Mouse (Mus musculus): ENCODE data around the gene Pmepa1. TPM values are rescaled to one million over a fixed set of nuclear protein-coding genes. Genes with fewer than 3 reads are reported as not detected.

The Pmepa1 gene
- total and polyA plus RNA-seq, 2 experiments from 2014 or later: 4.3 to 12.9 TPM

DNA sequence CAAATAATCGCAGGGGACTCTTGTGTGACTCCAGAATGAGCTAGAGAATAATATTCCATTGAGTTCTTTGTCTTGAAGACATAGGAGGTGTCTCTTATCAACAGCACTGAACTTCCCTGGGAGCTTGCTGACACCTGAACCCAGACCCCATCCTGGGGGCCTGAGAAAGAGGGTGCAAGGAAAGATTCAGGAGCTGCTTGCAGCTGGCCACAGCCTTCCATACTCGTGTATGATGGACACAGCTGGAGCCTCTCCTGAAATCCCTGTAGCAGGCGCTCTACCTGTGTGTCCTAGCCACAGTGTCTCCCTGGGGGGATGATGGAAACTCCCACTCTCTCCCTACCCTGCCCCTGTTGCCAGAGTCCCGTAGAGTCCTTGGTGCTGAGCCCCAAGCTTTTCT lies 64.1 kb downstream of the Pmepa1 start:
- Histone ChIP-seq H3K27me3 (ENCODE audit: control insufficient read depth, insufficient read depth, low read length) (no peaks in the 10 kb centered on the region), H3K36me3 (replicated peaks; ENCODE audit: control insufficient read depth, insufficient read depth, low read length) (no peaks in the 10 kb centered on the region), H3K4me3 (ENCODE audit: low read depth, low read length) (no peak overlapping the region), H3K9me3 (replicated peaks; ENCODE audit: control insufficient read depth, low read length) (0 out of 2 replicates have a peak, but pooled peaks cover 11% of the 10 kb centered on the region), H3K27ac (ENCODE audit: low read depth) (no peak overlapping the region), H3K4me1 (ENCODE audit: control insufficient read depth, insufficient read depth) (no peaks in the 10 kb centered on the region), H3K4me2 (ENCODE audit: low read depth, low read length) (no peak overlapping the region), H3K9ac (replicated peaks; ENCODE audit: low read depth, low read length) (no peak overlapping the region)
- 64% methylated on average over 4 of the region's 4 CpGs for WGBS
- no peak for DNase-seq (ENCODE audit: low spot score)
- no peak for ATAC-seq (ENCODE audit: insufficient read depth, low read depth)
- no peak for TF ChIP-seq EP300 (IDR thresholded peaks at IDR 0.05; ENCODE audit: low read depth)
- TF ChIP-seq CTCF (IDR thresholded peaks at IDR 0.05; ENCODE audit: low read depth): no peak

DNA sequence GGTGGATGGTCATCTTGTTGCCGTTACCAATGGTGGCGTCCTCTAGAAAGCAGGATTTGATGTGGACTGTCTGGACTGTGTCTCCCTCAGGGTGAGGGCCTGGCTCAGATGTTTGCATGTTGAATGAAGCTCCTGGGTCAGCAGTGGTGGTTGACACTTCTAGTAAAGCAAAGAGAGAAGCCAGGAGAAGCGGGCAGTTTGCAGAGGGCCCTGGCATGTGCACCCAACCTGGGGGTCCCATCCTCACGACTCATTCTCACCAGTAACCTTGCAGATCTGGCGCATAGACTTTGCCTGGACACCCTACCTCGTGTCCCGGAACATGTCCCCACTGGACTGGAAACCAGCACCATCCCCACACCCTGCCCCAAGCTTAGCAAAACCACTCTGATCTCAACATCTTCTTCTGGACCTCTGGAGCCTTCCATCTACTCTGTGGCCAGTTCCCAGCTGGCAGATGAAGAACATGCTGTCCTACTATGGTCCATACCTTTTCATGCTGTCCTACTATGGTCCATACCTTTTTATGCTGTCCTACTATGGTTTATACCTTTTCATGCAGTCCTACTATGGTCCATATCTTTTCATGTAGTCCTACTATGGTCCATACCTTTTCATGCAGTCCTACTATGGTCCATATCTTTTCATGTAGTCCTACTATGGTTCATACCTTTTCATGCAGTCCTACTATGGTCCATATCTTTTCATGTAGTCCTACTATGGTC lies 67.1 kb downstream of the Pmepa1 start:
- WGBS: 83% methylated on average over 7 of the region's 7 CpGs
- TF ChIP-seq CTCF (IDR thresholded peaks at IDR 0.05; ENCODE audit: low read depth): no peak
- DNase-seq (ENCODE audit: low spot score) (no peak), ATAC-seq (ENCODE audit: insufficient read depth, low read depth) (no peak)
- Histone ChIP-seq H3K9ac (replicated peaks; ENCODE audit: low read depth, low read length) (no peak overlapping the region), H3K4me1 (ENCODE audit: control insufficient read depth, insufficient read depth) (no peaks in the 10 kb centered on the region), H3K27ac (ENCODE audit: low read depth) (no peak overlapping the region), H3K27me3 (ENCODE audit: control insufficient read depth, insufficient read depth, low read length) (no peaks in the 10 kb centered on the region), H3K4me3 (ENCODE audit: low read depth, low read length) (no peak overlapping the region), H3K4me2 (ENCODE audit: low read depth, low read length) (no peak overlapping the region), H3K9me3 (replicated peaks; ENCODE audit: control insufficient read depth, low read length) (0 out of 2 replicates have a peak, but pooled peaks cover 4% of the 10 kb centered on the region), H3K36me3 (replicated peaks; ENCODE audit: control insufficient read depth, insufficient read depth, low read length) (no peaks in the 10 kb centered on the region)

DNA sequence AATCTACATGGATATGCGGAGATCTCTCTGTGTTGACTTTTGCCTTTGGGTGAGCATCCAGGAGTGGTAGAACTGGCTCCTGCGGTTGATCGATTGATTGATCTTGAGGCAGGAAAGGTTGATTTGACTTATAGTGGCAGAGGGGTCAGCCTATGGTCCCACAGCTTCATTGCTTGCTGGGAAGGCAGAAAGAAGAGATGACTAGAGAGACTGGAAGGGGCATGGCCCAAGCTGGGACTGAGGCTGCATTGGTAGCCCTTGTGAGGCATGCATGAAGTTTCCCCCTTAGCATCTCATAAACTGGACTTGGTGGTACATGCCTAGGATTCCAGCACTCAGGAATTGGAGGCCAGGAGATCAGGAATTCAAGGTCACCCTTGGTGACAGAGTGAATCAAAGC lies 69.3 kb downstream of the Pmepa1 start:
- Histone ChIP-seq H3K27me3 (ENCODE audit: control insufficient read depth, insufficient read depth, low read length) (0 out of 2 replicates have a peak, but pooled peaks cover 4% of the 10 kb centered on the region), H3K4me3 (ENCODE audit: low read depth, low read length) (no peak overlapping the region), H3K36me3 (replicated peaks; ENCODE audit: control insufficient read depth, insufficient read depth, low read length) (no peaks in the 10 kb centered on the region), H3K9me3 (replicated peaks; ENCODE audit: control insufficient read depth, low read length) (no peaks in the 10 kb centered on the region), H3K9ac (replicated peaks; ENCODE audit: low read depth, low read length) (no peak overlapping the region), H3K4me2 (ENCODE audit: low read depth, low read length) (no peak overlapping the region), H3K27ac (ENCODE audit: low read depth) (no peak overlapping the region), H3K4me1 (ENCODE audit: control insufficient read depth, insufficient read depth) (no peaks in the 10 kb centered on the region)
- ATAC-seq (ENCODE audit: insufficient read depth, low read depth) (no peak), DNase-seq (ENCODE audit: low spot score) (no peak)
- TF ChIP-seq CTCF (IDR thresholded peaks at IDR 0.05; ENCODE audit: low read depth) (no peak), EP300 (IDR thresholded peaks at IDR 0.05; ENCODE audit: low read depth) (no peak)
- WGBS: 91% methylated on average over 3 of the region's 3 CpGs

DNA sequence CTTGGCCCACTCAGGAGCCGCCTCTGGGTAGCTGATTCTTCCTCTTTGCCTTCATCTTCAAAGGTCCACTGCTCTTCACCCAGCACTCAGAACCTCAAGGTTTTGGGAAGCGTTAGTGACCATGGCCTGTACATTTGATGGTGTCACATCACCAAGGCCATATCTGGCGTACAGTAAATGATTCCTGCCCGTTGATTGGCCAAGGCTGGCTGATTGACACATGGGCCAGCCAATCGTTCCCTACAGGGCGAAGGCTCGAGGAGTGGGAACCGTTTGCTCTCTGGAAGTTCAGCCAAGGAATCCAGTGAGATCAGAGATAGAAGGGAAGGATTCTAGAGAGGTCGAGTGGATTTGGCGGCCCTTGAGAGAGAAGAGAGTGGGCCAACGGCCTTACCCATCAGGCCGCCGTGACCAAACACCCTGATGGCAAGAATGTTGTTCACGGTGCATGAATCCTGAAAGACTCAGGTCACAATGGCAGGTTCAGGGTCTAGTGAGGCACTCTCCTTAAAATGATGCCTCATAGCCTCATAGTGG lies 70.7 kb downstream of the Pmepa1 start:
- Histone ChIP-seq H3K4me3 (ENCODE audit: low read depth, low read length) (no peak overlapping the region), H3K9ac (replicated peaks; ENCODE audit: low read depth, low read length) (no peak overlapping the region), H3K27ac (ENCODE audit: low read depth) (no peak overlapping the region), H3K36me3 (replicated peaks; ENCODE audit: control insufficient read depth, insufficient read depth, low read length) (no peaks in the 10 kb centered on the region), H3K27me3 (ENCODE audit: control insufficient read depth, insufficient read depth, low read length) (0 out of 2 replicates have a peak, but pooled peaks cover 4% of the 10 kb centered on the region), H3K9me3 (replicated peaks; ENCODE audit: control insufficient read depth, low read length) (no peaks in the 10 kb centered on the region), H3K4me1 (ENCODE audit: control insufficient read depth, insufficient read depth) (no peaks in the 10 kb centered on the region), H3K4me2 (ENCODE audit: low read depth, low read length) (no peak overlapping the region)
- TF ChIP-seq CTCF (IDR thresholded peaks at IDR 0.05; ENCODE audit: low read depth): no peak
- TF ChIP-seq EP300 (IDR thresholded peaks at IDR 0.05; ENCODE audit: low read depth): no peak
- DNase-seq (ENCODE audit: low spot score) (no peak), ATAC-seq (ENCODE audit: insufficient read depth, low read depth) (no peak)
- 90% methylated on average over 14 of the region's 14 CpGs for WGBS

DNA sequence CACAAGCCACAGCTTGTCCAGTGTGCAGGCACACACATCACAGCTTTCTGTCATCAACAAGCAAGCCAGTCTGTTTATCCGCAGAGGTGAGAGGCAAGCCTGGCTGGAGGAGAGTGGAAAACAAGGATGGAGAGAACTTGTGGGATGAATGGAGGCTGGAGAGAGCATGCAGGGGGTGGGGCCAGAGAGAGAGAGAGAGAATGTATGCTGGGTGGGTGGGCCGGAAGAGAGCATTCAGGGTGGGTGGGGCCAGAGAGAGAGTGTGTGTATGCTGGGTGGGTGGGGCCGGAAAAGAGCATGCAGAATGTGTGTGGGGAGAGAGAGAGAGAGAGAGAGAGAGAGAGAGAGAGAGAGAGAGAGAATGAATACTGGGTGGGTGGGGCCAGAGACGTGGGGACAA lies 71.7 kb downstream of the Pmepa1 start:
- Histone ChIP-seq H3K27ac (ENCODE audit: low read depth) (no peak overlapping the region), H3K4me2 (ENCODE audit: low read depth, low read length) (no peak overlapping the region), H3K27me3 (ENCODE audit: control insufficient read depth, insufficient read depth, low read length) (0 out of 2 replicates have a peak, but pooled peaks cover 4% of the 10 kb centered on the region), H3K36me3 (replicated peaks; ENCODE audit: control insufficient read depth, insufficient read depth, low read length) (no peaks in the 10 kb centered on the region), H3K4me1 (ENCODE audit: control insufficient read depth, insufficient read depth) (no peaks in the 10 kb centered on the region), H3K9ac (replicated peaks; ENCODE audit: low read depth, low read length) (no peak overlapping the region), H3K4me3 (ENCODE audit: low read depth, low read length) (no peak overlapping the region), H3K9me3 (replicated peaks; ENCODE audit: control insufficient read depth, low read length) (no peaks in the 10 kb centered on the region)
- no peak for TF ChIP-seq CTCF (IDR thresholded peaks at IDR 0.05; ENCODE audit: low read depth)
- TF ChIP-seq EP300 (IDR thresholded peaks at IDR 0.05; ENCODE audit: low read depth): no peak
- DNase-seq (ENCODE audit: low spot score) (no peak), ATAC-seq (ENCODE audit: insufficient read depth, low read depth) (no peak)
- 63% methylated on average over 4 of the region's 4 CpGs for WGBS
